Mouse (Mus musculus) lung, postnatal 0 days (tissue): ENCODE results near the gene Csad. TPM values are rescaled to one million over a fixed set of nuclear protein-coding genes. Genes with fewer than 3 reads are reported as not detected.

ENCODE experiments used
- ATAC-seq: fragments of 200-750 bp; cut with Nextera tagmentation; 2 replicates; pipeline ENCODE4 v1.8.0; 2017; ENCODE audit warnings: moderate library complexity
- DNase-seq: peaks from one replicate; pipeline ENCODE4 v3.0.0-alpha.2; 2016; ENCODE audit warnings: low spot score
- H3K27ac ChIP-seq: fragments of 300-500 bp; sonication (generic); 2 replicates; pipeline ENCODE4 v1.5.1; 2014; ENCODE audit warnings: antibody characterized with exemption, mild to moderate bottlenecking, low read length, mixed read lengths
- H3K27me3 ChIP-seq: fragments of 300-500 bp; sonication (generic); replicated peaks from 2 replicates; pipeline ENCODE4 v1.6.1; 2014; ENCODE audit warnings: low read length, mixed read lengths; ENCODE audit not compliant: insufficient read depth
- H3K36me3 ChIP-seq: fragments of 300-500 bp; sonication (generic); 2 replicates; pipeline ENCODE4 v1.6.1; 2014; ENCODE audit warnings: low read length, mixed read lengths; ENCODE audit not compliant: insufficient read depth
- H3K4me1 ChIP-seq: fragments of 300-500 bp; sonication (generic); 2 replicates; pipeline ENCODE4 v1.6.1; 2014; ENCODE audit warnings: antibody characterized with exemption, low read depth, low read length, mixed read lengths; ENCODE audit not compliant: insufficient read depth
- H3K4me2 ChIP-seq: fragments of 300-500 bp; sonication (generic); replicated peaks from 2 replicates; pipeline ENCODE4 v1.6.1; 2014; ENCODE audit warnings: low read depth, mild to moderate bottlenecking, low read length, moderate library complexity, mixed read lengths
- H3K4me3 ChIP-seq: fragments of 300-500 bp; sonication (generic); 2 replicates; pipeline ENCODE4 v1.5.1; 2014; ENCODE audit warnings: low read depth, low read length
- H3K9ac ChIP-seq: fragments of 300-500 bp; sonication (generic); replicated peaks from 2 replicates; pipeline ENCODE4 v1.6.1; 2014; ENCODE audit warnings: low read depth, mild to moderate bottlenecking
- H3K9me3 ChIP-seq: fragments of 300-500 bp; sonication (generic); 2 replicates; pipeline ENCODE4 v1.6.1; 2016; ENCODE audit warnings: low read length, mixed read lengths
- CTCF ChIP-seq: IDR thresholded peaks from 2 replicates; pipeline ENCODE4 v1.5.1; 2016; ENCODE audit warnings: antibody characterized with exemption, mild to moderate bottlenecking
- EP300 ChIP-seq: IDR thresholded peaks from 2 replicates; pipeline ENCODE4 v1.6.1; 2016; ENCODE audit warnings: antibody characterized with exemption, mild to moderate bottlenecking, control low read depth
- WGBS: fragments of 180-500 bp; shearing (Covaris S2); extraction: QIAGEN DNeasy Blood & Tissue Kit; methylation state at CpG from one replicate; pipeline ENCODE4 v1.1.7; 2014; 5-methylcytosine and 5-hydroxymethylcytosine counted together
- polyA plus RNA-seq: library from polyadenylated mRNA; unstranded; fragments of >200 nt; fragmentation: Nextera tagmentation; extraction: Ambion mirVana; gene quantifications from 2 replicates; pipeline ENCODE4 v1.2.1, GENCODE M21; 2015

The Csad gene
- polyA plus RNA-seq, 1 experiment from 2014 or later, result 71.0 TPM

DNA sequence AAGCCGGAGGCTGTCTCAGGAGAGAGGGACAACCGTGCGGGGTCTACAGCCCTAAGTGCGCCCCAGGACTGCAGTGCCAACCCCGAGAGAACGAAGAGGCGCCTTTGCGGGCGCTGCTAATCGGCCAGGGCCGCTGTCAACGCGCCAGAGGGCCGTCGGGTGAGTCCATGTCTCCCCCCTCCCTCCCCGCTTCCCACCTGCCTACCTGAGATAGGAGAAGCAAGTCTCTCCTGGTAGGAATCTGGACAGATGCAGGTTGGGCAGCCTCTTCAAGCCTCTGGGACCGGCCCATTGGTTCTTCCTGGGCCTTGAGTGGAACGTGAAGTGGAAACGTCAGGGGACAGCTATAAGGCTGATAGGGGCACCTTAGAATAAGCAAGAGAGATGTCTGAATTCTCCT lies 59.8 kb downstream of the Csad start:
- Histone ChIP-seq H3K9ac (peak overlapping the region; percentile 55), H3K4me3 (peak overlapping the region; percentile 40), H3K36me3 (no peaks in the 10 kb centered on the region), H3K27me3 (no peaks in the 10 kb centered on the region; the same call in 1 of the 2 replicates), H3K4me1 (peaks cover 7% of the 10 kb centered on the region; the same call in 1 of the 2 replicates), H3K4me2 (peak overlapping the region; percentile 59), H3K27ac (peak overlapping the region; percentile 79), H3K9me3 (no peaks in the 10 kb centered on the region)
- WGBS, result 19% methylated on average over 13 of the region's 19 CpGs
- no peak for TF ChIP-seq CTCF
- TF ChIP-seq EP300, result no peak
- DNase-seq (no peak), ATAC-seq (peak; percentile 7; the same call in 1 of the 2 replicates)

DNA sequence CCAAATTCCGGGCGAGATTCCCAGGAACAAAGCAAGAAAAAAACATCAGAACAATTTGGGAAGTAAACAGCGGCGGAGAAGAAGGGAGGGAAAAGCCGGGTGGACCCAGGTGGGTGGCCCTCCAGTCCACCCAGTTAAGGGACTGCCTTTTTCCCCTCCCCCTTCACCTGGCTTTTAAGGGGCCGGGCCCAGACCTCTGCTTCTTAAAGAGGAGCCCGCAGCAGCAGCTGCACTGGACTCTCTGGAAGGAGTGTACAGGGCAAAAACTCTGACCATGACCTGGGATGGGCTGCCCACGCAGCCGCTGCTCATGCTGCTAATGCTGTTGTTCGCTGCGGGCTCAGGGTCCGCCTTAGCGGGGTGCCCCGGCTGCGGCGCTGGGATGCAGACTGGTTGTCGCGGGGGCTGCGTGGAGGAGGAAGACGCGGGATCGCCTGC lies 60.2 kb downstream of the Csad start, which contains the start of gene Igfbp6:
Gene Igfbp6 (plus strand): TSS at position 89 of the 438 bp plus-strand sequence.
- peak within 1 kb of the TSS; percentile 55 for H3K9ac ChIP-seq
- H3K4me1 ChIP-seq, result peaks cover 7% of the 10 kb centered on the region; the same call in 1 of the 2 replicates
- TF ChIP-seq EP300 (no peak), CTCF (no peak)
- DNase-seq (peak; percentile 59), ATAC-seq (peak; percentile 42)
- H3K27me3 ChIP-seq, result no peaks in the 10 kb centered on the region; the same call in 1 of the 2 replicates
- H3K4me3 ChIP-seq, result peak within 1 kb of the TSS; percentile 40
- peak within 1 kb of the TSS; percentile 79 for H3K27ac ChIP-seq
- peak within 1 kb of the TSS; percentile 59 for H3K4me2 ChIP-seq
- H3K9me3 ChIP-seq, result no peaks in the 10 kb centered on the region
- WGBS, result 10% methylated on average over 22 of the region's 22 CpGs
- no peaks in the 10 kb centered on the region for H3K36me3 ChIP-seq

DNA sequence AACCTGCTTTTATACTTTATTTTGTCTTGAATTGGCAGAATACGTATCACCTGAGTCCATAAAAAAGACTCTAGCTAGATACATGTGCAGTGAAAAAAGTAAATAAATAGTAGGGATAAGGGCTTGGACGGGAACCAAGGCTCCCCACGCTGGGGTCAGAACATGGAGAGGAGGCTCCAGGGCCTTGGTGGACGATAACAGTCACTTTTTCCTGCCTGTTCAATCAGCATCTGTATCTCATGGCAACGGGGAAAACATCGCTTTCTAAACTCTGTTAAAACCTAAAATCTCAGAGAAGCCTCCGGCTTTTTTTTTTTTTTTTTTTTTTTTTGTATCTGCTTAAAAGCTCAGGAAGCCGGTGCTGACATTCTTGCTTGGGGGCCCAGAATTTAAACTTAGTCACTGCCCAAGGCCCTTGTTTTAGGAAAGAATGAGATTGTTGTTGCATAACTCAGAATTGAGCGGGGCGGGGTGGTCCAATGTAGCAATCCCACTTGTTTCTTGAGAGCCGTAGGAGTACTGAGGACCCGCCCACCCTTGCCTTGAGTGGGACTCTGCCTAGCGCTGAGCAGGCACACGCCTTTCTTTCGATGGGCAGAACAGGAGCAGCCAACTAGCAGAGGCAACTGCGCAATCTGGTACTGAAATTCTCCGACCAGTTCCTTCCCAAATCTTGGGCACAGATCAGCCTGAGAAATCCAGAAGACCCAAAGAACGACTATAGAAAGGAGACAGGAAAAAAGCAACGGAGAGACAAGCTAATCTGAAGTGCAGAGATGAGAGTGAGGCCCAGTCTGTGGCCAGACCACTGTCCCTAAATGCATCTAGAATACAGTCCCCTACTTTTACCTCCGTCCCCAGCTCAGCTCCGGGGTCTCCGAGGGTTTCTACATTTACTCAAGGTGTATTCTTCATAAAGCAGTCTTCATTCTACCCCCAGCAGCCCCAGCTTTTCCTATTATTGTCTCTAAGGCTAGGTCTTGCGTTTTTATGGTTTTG lies 61.3 kb downstream of the Csad start:
- WGBS, result 36% methylated on average over 23 of the region's 23 CpGs
- no peaks in the 10 kb centered on the region; the same call in 1 of the 2 replicates for H3K27me3 ChIP-seq
- DNase-seq (peak; percentile 97), ATAC-seq (peak; percentile 96)
- no peaks in the 10 kb centered on the region for H3K36me3 ChIP-seq
- peak overlapping the region; percentile 82 for H3K27ac ChIP-seq
- H3K4me2 ChIP-seq, result peak overlapping the region; percentile 59
- peaks cover 7% of the 10 kb centered on the region; the same call in 1 of the 2 replicates for H3K4me1 ChIP-seq
- H3K4me3 ChIP-seq, result 0 out of 2 replicates have a peak overlapping the region, but pooled peaks have one; percentile 10
- H3K9me3 ChIP-seq, result no peaks in the 10 kb centered on the region
- TF ChIP-seq EP300, result peak; percentile 93
- no peak for TF ChIP-seq CTCF
- H3K9ac ChIP-seq, result 0 out of 2 replicates have a peak overlapping the region, but pooled peaks have one; percentile 12

DNA sequence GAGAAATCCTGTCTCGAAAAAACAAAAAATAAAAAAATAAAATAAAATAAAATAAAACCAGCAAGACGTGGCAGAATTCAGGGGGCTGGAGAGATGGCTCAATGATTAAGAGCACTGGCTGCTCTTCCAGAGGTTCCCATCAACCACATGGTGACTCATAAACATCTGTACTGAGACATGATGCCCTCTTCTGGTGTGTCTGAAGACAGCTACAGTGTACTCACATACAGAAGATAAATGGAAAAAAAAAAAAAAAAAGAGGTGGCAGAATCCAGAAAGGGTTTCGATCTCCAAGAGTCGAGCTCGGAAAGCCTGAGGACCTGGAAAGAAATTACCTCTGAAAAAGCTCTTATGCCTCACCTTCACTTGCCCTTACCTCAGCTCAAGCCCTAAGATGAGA lies 63.4 kb downstream of the Csad start:
- Histone ChIP-seq H3K4me2 (no peak overlapping the region), H3K4me3 (no peak overlapping the region), H3K27ac (no peak overlapping the region), H3K9ac (no peak overlapping the region), H3K27me3 (no peaks in the 10 kb centered on the region; the same call in 1 of the 2 replicates), H3K4me1 (peaks cover 12% of the 10 kb centered on the region), H3K36me3 (no peaks in the 10 kb centered on the region), H3K9me3 (no peaks in the 10 kb centered on the region)
- ATAC-seq (no peak), DNase-seq (no peak)
- 81% methylated on average over 5 of the region's 5 CpGs for WGBS
- TF ChIP-seq CTCF (no peak), EP300 (no peak)

DNA sequence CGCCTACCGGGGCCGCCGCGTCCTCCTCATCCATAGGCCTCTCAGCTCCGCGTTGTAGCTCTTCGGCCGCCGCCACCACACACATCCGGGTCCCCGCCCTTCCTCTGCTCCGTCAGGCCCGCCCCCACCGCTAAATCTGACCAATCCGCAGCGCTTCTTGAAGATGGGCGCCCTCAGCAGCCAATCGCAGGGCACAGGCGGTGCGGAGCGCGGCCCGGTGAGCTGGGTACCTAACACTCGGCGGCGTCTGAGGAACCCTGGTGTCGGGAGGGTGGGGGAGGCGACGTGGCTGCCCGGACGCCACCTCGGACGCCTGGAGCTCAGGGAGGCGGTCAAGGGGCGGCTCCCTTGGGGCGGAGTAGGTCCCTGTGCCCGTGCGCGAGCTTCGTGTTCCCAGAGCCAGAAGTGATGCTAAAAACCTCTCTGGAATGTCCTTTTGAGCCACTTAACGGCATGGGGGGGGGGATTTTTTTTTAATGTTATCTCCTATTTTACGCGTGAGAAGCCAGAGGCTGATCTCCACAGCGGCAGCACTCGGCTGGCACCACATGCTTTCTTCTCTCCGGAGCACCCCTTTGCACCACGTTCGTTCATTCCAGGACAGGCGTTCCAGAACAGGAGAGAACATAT lies 68.3 kb downstream of the Csad start, which contains the start of gene Spryd3:
Gene Spryd3 (minus strand): TSS at position 106 of the 630 bp plus-strand sequence.
- peaks cover 5% of the 10 kb centered on the region; the same call in 1 of the 2 replicates for H3K4me1 ChIP-seq
- peak within 1 kb of the TSS; percentile 71 for H3K4me3 ChIP-seq
- under 1% methylated on average over 44 of the region's 50 CpGs for WGBS
- DNase-seq (peak; percentile 96), ATAC-seq (peak; percentile 99)
- no peaks in the 10 kb centered on the region for H3K27me3 ChIP-seq
- H3K27ac ChIP-seq, result peak within 1 kb of the TSS; percentile 62
- peak within 1 kb of the TSS; percentile 66 for H3K9ac ChIP-seq
- H3K36me3 ChIP-seq, result no peaks in the 10 kb centered on the region; the same call in 1 of the 2 replicates
- H3K9me3 ChIP-seq, result no peaks in the 10 kb centered on the region
- peak within 1 kb of the TSS; percentile 76 for H3K4me2 ChIP-seq
- no peak for TF ChIP-seq EP300
- TF ChIP-seq CTCF, result no peak
